Mouse (Mus musculus) ES-Bruce4 (cell line): ENCODE measurements around the gene Casc3.

Source experiments
- CTCF ChIP-seq: IDR thresholded peaks from one replicate; pipeline ENCODE4 v1.8.1; 2011; ENCODE audit warnings: low read depth, low read length
- EP300 ChIP-seq: IDR thresholded peaks from 2 replicates; pipeline ENCODE4 v1.6.1; 2011; ENCODE audit warnings: low read depth, low read length; ENCODE audit not compliant: insufficient read depth

DNA sequence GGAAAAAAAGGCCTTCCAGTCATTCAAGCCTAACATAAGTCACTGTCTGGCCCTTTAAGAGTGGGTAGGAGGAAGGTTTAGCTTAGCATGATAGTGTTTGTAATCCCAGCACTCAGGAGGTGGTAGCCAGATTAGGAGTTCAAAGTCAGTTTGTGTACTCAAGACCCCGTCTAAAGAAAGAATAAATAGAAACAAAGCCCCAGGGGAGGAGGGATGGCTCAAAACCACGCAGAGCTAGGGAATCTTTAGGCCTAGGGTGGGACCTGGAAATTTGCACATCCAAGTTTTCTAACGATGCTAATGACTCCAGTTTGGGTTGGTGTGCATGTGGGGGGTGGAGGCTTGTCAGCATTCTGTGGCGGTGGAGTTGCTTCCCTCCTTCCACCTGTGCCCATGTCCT is 12.6 kb upstream of the Casc3 start:
- no peak for TF ChIP-seq CTCF
- no peak for TF ChIP-seq EP300
